Mouse (Mus musculus) heart, postnatal 14 days (tissue): ENCODE data around the gene Macrod2. TPM values are rescaled to one million over a fixed set of nuclear protein-coding genes. Genes with fewer than 3 reads are reported as not detected.

Experiments used
- DNase-seq, 2 experiments: peaks; one replicate each; pipeline ENCODE4 v3.0.0; 2021 to 2022
- intact Hi-C: fragments of 180-260 bp; cut with DNase I; formaldehyde crosslinking; loops from one replicate; pipeline ENCODE4 v1.15.1; 2025
- total RNA-seq, 2 experiments: library from RNA; stranded (reverse); gene quantifications; 2 replicates each; pipeline ENCODE4 v1.2.3; 2021

Macrod2 gene
- total RNA-seq, 2 experiments from 2014 or later: 9.9 to 10.1 TPM

- no peak for DNase-seq
- intact Hi-C loops: no loop called here
Observed at GRCm38 (mm10) chr2:140549286-140549685, 154.2 kb downstream of the Macrod2 start.

GRCm38 (mm10) chr2:140561426-140561825, 166.3 kb downstream of the Macrod2 start:
- no peak for DNase-seq
- intact Hi-C loops: no loop called here

GRCm38 (mm10) chr2:140570874-140571273, 175.8 kb downstream of the Macrod2 start:
- no peak for DNase-seq
- intact Hi-C loops: no loop called here

GRCm38 (mm10) chr2:140592537-140593261, 197.6 kb downstream of the Macrod2 start:
- no peak for DNase-seq
- intact Hi-C loops: no loop called here

- intact Hi-C loops: no loop called here
- DNase-seq: no peak
Observed at GRCm38 (mm10) chr2:140596906-140597305, 201.8 kb downstream of the Macrod2 start.

GRCm38 (mm10) chr2:140615451-140615850, 220.3 kb downstream of the Macrod2 start:
- DNase-seq: no peak
- intact Hi-C loops: no loop called here

GRCm38 (mm10) chr2:140621730-140622337, 226.7 kb downstream of the Macrod2 start:
- no peak for DNase-seq
- intact Hi-C loops: no loop called here

- DNase-seq: no peak
- intact Hi-C loops: no loop called here
Observed at GRCm38 (mm10) chr2:140653481-140653880, 258.4 kb downstream of the Macrod2 start.

GRCm38 (mm10) chr2:140653978-140654377, 258.9 kb downstream of the Macrod2 start:
- intact Hi-C loops: no loop called here

GRCm38 (mm10) chr2:140662673-140663072, 267.6 kb downstream of the Macrod2 start:
- no peak for DNase-seq
- intact Hi-C loops: no loop called here

More at GRCm38 (mm10) chr2:140653978-140654377, 258.9 kb downstream of the Macrod2 start:
- DNase-seq: no peak

GRCm38 (mm10) chr2:140664381-140664780, 269.3 kb downstream of the Macrod2 start:
- intact Hi-C loops: no loop called here
- DNase-seq: no peak

- intact Hi-C loops: loop anchor here (2.0 kb wide), 1 partner anchor 1588 kb away; no protein-coding TSS in a partner anchor
- DNase-seq: no peak
Observed at GRCm38 (mm10) chr2:140666846-140667245, 271.7 kb downstream of the Macrod2 start.

- intact Hi-C loops: loop anchor here (2.0 kb wide), 1 partner anchor 1587 kb away; no protein-coding TSS in a partner anchor
- DNase-seq: no peak
Observed at GRCm38 (mm10) chr2:140667261-140668047, 272.3 kb downstream of the Macrod2 start.

GRCm38 (mm10) chr2:140668311-140668710, 273.2 kb downstream of the Macrod2 start:
- intact Hi-C loops: no loop called here
- DNase-seq: peak; percentile 30 to 64

- intact Hi-C loops: no loop called here
Observed at GRCm38 (mm10) chr2:140669081-140669480, 274.0 kb downstream of the Macrod2 start.

GRCm38 (mm10) chr2:140669786-140670185, 274.7 kb downstream of the Macrod2 start:
- DNase-seq: no peak
- intact Hi-C loops: loop anchor here (5.0 to 10.0 kb wide), 2 partner anchors 725 to 1388 kb away; no protein-coding TSS in a partner anchor

More at GRCm38 (mm10) chr2:140669081-140669480, 274.0 kb downstream of the Macrod2 start:
- no peak for DNase-seq

- DNase-seq: peak; percentile 4 to 8
- intact Hi-C loops: loop anchor here (5.0 to 10.0 kb wide), 2 partner anchors 724 to 1387 kb away; no protein-coding TSS in a partner anchor
Observed at GRCm38 (mm10) chr2:140670457-140670856, 275.3 kb downstream of the Macrod2 start.

- intact Hi-C loops: loop anchor here (5.0 to 10.0 kb wide), 2 partner anchors 724 to 1386 kb away; no protein-coding TSS in a partner anchor
Observed at GRCm38 (mm10) chr2:140670963-140671702, 276.0 kb downstream of the Macrod2 start, which contains the start of gene Flrt3. TSS of gene Flrt3 (minus strand) at chr2:140671469.

GRCm38 (mm10) chr2:140673466-140673865, 278.4 kb downstream of the Macrod2 start:
- DNase-seq: no peak
- intact Hi-C loops: loop anchor here (5.0 to 10.0 kb wide), 2 partner anchors 721 to 1384 kb away; no protein-coding TSS in a partner anchor

More at GRCm38 (mm10) chr2:140670963-140671702, 276.0 kb downstream of the Macrod2 start, which contains the start of gene Flrt3:
- DNase-seq: peak; percentile 58 to 78

- intact Hi-C loops: loop anchor here (10.0 kb wide), 1 partner anchor 718 kb away; no protein-coding TSS in a partner anchor
- no peak for DNase-seq
Observed at GRCm38 (mm10) chr2:140676728-140677127, 281.6 kb downstream of the Macrod2 start.
